Mouse (Mus musculus) ES-E14 (cell line): ENCODE measurements at regions not wholly inside any gene's neighbourhood (a gene's known extent, or its start where the extent isn't known, plus 50 kb on each side); places are given as distances from the start of the nearest gene placed in this dataset.

ENCODE experiments used
- CHD2 ChIP-seq: IDR thresholded peaks from 2 replicates; pipeline ENCODE4 v1.6.1; 2014; ENCODE audit warnings: mild to moderate bottlenecking, low read depth, low read length, inconsistent platforms
- HCFC1 ChIP-seq: IDR thresholded peaks from 2 replicates; pipeline ENCODE4 v1.6.1; 2012; ENCODE audit warnings: low read length, inconsistent platforms, borderline replicate concordance; ENCODE audit not compliant: insufficient read depth
- MAFK ChIP-seq: IDR thresholded peaks from 2 replicates; pipeline ENCODE4 v1.6.1; 2014; ENCODE audit warnings: mild to moderate bottlenecking, low read depth, low read length, inconsistent platforms; ENCODE audit not compliant: insufficient read depth
- ZC3H11A ChIP-seq: IDR thresholded peaks from 2 replicates; pipeline ENCODE4 v1.6.1; 2012; ENCODE audit warnings: low read depth, mild to moderate bottlenecking, inconsistent platforms, low read length, borderline replicate concordance
- ZNF384 ChIP-seq: IDR thresholded peaks from 2 replicates; pipeline ENCODE4 v1.6.1; 2012; ENCODE audit warnings: low read depth, low read length, inconsistent platforms

GRCm38 (mm10) chr7:117310586-117311200 lies 70.1 kb upstream of the Xylt1 start:
- TF ChIP-seq ZNF384 (no peak), CHD2 (no peak), HCFC1 (no peak), ZC3H11A (no peak), MAFK (no peak)
